Mouse (Mus musculus): Measurements from ENCODE around the gene Nfat5. TPM values are rescaled to one million over a fixed set of nuclear protein-coding genes. Genes with fewer than 3 reads are reported as not detected.

Gene Nfat5
- polyA plus RNA-seq, 2 experiments, result 0.76 to 4.6 TPM

DNA sequence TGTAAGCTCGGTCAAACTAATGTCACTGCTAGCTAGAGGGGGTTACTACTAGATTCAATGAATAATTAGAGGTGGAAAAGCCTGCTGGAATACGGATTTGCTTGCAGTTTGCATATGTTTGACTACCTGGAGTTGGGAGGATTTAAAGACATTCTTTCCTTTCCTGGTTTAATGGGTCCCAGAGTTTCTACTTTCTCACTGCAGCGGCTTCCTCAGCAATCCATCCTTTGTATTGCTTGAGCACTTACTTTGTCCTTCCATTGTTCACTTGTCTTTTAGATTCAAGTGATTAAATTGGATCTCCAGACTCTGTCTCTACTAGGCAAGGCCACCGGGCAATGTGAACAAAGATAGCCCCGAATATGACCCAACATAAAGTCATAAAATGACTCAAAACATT lies 5.7 kb upstream of the Nfat5 start:
- no peak for ATAC-seq (ENCODE audit: insufficient read depth)
- no peak for DNase-seq (ENCODE audit: low read depth in 3 of 3, low spot score in 3 of 3)
- Histone ChIP-seq H3K36me3 (replicated peaks; ENCODE audit: control insufficient read depth, insufficient read depth, low read depth) (no peaks in the 10 kb centered on the region), H3K27ac (no peak overlapping the region), H3K4me1 (replicated peaks; ENCODE audit: control insufficient read depth in 2 of 2, insufficient read depth in 2 of 2, low read length in 1 of 2) (peaks cover 0 to 3% of the 10 kb centered on the region in 2 experiments; a peak in 3 of 4 replicates), H3K9ac (replicated peaks) (no peak overlapping the region), H3K4me3 (ENCODE audit: insufficient read depth in 1 of 2, low read depth in 2 of 2, low read length in 2 of 2) (no peak overlapping the region), H3K9me3 (ENCODE audit: control insufficient read depth, low read length) (no peaks in the 10 kb centered on the region), H3K4me2 (ENCODE audit: low read depth) (no peak overlapping the region), H3K27me3 (ENCODE audit: control insufficient read depth, insufficient read depth, low read length) (no peaks in the 10 kb centered on the region)
- TF ChIP-seq CTCF (IDR thresholded peaks at IDR 0.05; ENCODE audit: low read depth), result no peak
- no peak for TF ChIP-seq EP300 (IDR thresholded peaks at IDR 0.05; ENCODE audit: low read depth)
- 60% methylated on average over 5 of the region's 5 CpGs for WGBS (ENCODE audit: insufficient replicate concordance)

- Histone ChIP-seq H3K27me3 (ENCODE audit: control insufficient read depth, insufficient read depth, low read length) (no peaks in the 10 kb centered on the region), H3K36me3 (replicated peaks; ENCODE audit: control insufficient read depth, insufficient read depth, low read depth) (no peaks in the 10 kb centered on the region), H3K4me2 (ENCODE audit: low read depth) (no peak overlapping the region), H3K4me3 (ENCODE audit: insufficient read depth in 1 of 2, low read depth in 2 of 2, low read length in 2 of 2) (no peak overlapping the region), H3K4me1 (replicated peaks; ENCODE audit: control insufficient read depth in 2 of 2, insufficient read depth in 2 of 2, low read length in 1 of 2) (peaks cover 0 to 8% of the 10 kb centered on the region in 2 experiments; a peak in 3 of 4 replicates), H3K9ac (replicated peaks) (no peak overlapping the region), H3K27ac (no peak overlapping the region), H3K9me3 (ENCODE audit: control insufficient read depth, low read length) (no peaks in the 10 kb centered on the region)
- DNase-seq (ENCODE audit: low read depth in 3 of 3, low spot score in 3 of 3) (peak in 1 of 3 experiments; percentile 17), ATAC-seq (ENCODE audit: insufficient read depth) (no peak)
- TF ChIP-seq EP300 (IDR thresholded peaks at IDR 0.05; ENCODE audit: low read depth), result no peak
- no peak for TF ChIP-seq CTCF (IDR thresholded peaks at IDR 0.05; ENCODE audit: low read depth)
- 55% methylated on average over 4 of the region's 4 CpGs for WGBS (ENCODE audit: insufficient replicate concordance)
These were observed 2.1 kb upstream of the Nfat5 start for GRCm38 (mm10) chr8:107291171-107291601.

GRCm38 (mm10) chr8:107292119-107292927 lies 947 bp upstream of the Nfat5 start:
- TF ChIP-seq CTCF (IDR thresholded peaks at IDR 0.05; ENCODE audit: low read depth), result no peak; the same call in 1 of the 2 replicates
- no peak for TF ChIP-seq EP300 (IDR thresholded peaks at IDR 0.05; ENCODE audit: low read depth)
- peak overlapping the region; percentile 80 for H3K4me2 ChIP-seq (ENCODE audit: low read depth)
- no peak for ATAC-seq (ENCODE audit: insufficient read depth)
- peak overlapping the region; percentile 67 for H3K27ac ChIP-seq
- DNase-seq (ENCODE audit: low read depth in 3 of 3, low spot score in 3 of 3), result peak in 1 of 3 experiments; percentile 1
- H3K36me3 ChIP-seq (replicated peaks; ENCODE audit: control insufficient read depth, insufficient read depth, low read depth), result no peaks in the 10 kb centered on the region
- peak overlapping the region; percentile 66 to 95 for H3K4me3 ChIP-seq (ENCODE audit: insufficient read depth in 1 of 2, low read depth in 2 of 2, low read length in 2 of 2)
- H3K9ac ChIP-seq (replicated peaks), result peak overlapping the region; percentile 70
- H3K27me3 ChIP-seq (ENCODE audit: control insufficient read depth, insufficient read depth, low read length), result no peaks in the 10 kb centered on the region
- no peaks in the 10 kb centered on the region for H3K9me3 ChIP-seq (ENCODE audit: control insufficient read depth, low read length)
- 63% methylated on average over 18 of the region's 18 CpGs for WGBS (ENCODE audit: insufficient replicate concordance)
- H3K4me1 ChIP-seq (replicated peaks; ENCODE audit: control insufficient read depth in 2 of 2, insufficient read depth in 2 of 2, low read length in 1 of 2), result peaks cover 0 to 8% of the 10 kb centered on the region in 2 experiments; a peak in 3 of 4 replicates

DNA sequence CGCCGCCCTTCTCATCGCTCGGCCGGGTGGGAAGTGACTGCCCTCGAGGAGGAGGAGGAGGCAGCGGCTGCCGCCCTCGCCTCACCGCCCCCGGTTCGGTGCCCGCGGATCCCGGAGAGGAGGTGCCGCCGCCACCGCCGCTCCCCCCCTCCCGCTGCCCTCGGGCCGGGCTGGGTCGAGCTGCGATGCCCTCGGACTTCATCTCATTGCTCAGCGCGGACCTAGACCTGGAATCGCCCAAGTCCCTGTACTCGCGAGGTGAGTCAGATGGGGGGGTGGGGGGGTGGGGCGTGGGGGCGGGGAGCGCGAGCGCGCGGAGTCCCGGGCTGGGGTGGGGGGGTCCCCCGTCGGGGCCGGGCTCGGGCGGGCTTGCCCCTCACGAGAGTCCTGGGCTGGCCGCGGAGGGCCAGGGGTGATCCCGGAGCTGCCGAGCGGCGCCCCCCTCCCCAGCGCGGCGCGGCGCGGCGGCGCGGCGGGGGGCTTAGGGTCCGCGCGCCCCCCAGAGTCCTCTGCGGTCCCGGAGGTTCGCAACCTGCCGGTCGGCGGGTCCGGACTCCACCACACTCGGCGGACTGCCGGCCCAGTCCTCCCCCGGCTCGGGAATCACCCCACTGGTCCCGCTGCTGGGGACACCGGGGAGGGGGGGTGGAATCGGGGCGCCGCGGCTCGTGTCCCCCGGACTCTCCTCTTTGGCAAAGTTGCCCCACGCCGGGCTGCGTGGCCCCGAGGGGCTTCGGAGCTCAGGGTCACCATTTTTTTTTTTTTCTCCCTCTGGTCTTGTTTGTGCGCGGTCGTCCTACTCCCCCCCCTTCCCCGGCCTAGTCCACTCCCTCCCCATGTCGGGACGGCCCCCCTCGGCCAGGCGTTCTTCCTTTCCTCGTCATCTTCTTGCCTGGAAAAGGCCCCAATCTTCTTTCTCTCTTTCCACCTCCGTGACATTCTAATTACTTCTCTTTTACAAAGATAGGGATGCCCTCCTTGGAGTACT lies 665 bp downstream of the Nfat5 start:
- Histone ChIP-seq H3K36me3 (replicated peaks; ENCODE audit: control insufficient read depth, insufficient read depth, low read depth) (no peaks in the 10 kb centered on the region), H3K9me3 (ENCODE audit: control insufficient read depth, low read length) (no peaks in the 10 kb centered on the region), H3K4me2 (ENCODE audit: low read depth) (peak overlapping the region; percentile 85), H3K27ac (peak overlapping the region; percentile 71), H3K9ac (replicated peaks) (peak overlapping the region; percentile 92), H3K27me3 (ENCODE audit: control insufficient read depth, insufficient read depth, low read length) (no peaks in the 10 kb centered on the region), H3K4me3 (ENCODE audit: insufficient read depth in 1 of 2, low read depth in 2 of 2, low read length in 2 of 2) (peak overlapping the region; percentile 80 to 95), H3K4me1 (replicated peaks; ENCODE audit: control insufficient read depth in 2 of 2, insufficient read depth in 2 of 2, low read length in 1 of 2) (peaks cover 0 to 8% of the 10 kb centered on the region in 2 experiments; a peak in 3 of 4 replicates)
- under 1% methylated on average over 61 of the region's 98 CpGs for WGBS (ENCODE audit: insufficient replicate concordance)
- DNase-seq (ENCODE audit: low read depth in 3 of 3, low spot score in 3 of 3) (peak in 2 of 3 experiments; percentile 23 to 24), ATAC-seq (ENCODE audit: insufficient read depth) (peak; percentile 63)
- no peak for TF ChIP-seq CTCF (IDR thresholded peaks at IDR 0.05; ENCODE audit: low read depth)
- no peak for TF ChIP-seq EP300 (IDR thresholded peaks at IDR 0.05; ENCODE audit: low read depth)
